In genomic region chr8:118139928-118140327, GRCm38 (mm10) we compare ENCODE assay signal across 20 mouse cellular contexts.
DNase-seq lines count a peak whose midpoint lies in the region; ATAC-seq lines count a peak whose summit lies in the region.
"Had no signal": no experiment of that assay in that cellular context is flagged by ENCODE, and none has a peak within 500 bp of the region (broad histone marks: within the 10 kb centered on the region; RNA-seq: fewer than 3 reads in every experiment).

No protein-coding gene starts in this region.

- no peak overlapping the region for H3K9ac ChIP-seq in midbrain, embryonic 11.5 days (ENCODE audit: low read length)
- no peak overlapping the region for H3K9ac ChIP-seq in midbrain, embryonic 15.5 days
- no peak overlapping the region for H3K9ac ChIP-seq in limb, embryonic 15.5 days
- H3K9ac ChIP-seq: embryonic facial prominence, embryonic 15.5 days; hindbrain, embryonic 12.5 days had no signal

- no peaks in the 10 kb centered on the region for H3K36me3 ChIP-seq in midbrain, embryonic 11.5 days (ENCODE audit: control insufficient read depth, insufficient read depth, low read length)
- no peaks in the 10 kb centered on the region for H3K36me3 ChIP-seq in midbrain, embryonic 15.5 days (replicated peaks)
- no peaks in the 10 kb centered on the region for H3K36me3 ChIP-seq in limb, embryonic 15.5 days
- H3K36me3 ChIP-seq: embryonic facial prominence, embryonic 15.5 days; forebrain, embryonic 10.5 days; hindbrain, embryonic 12.5 days had no signal

- no peak for ATAC-seq in midbrain, embryonic 11.5 days (ENCODE audit: low FRiP score)
- no peak for ATAC-seq in midbrain, embryonic 15.5 days (replicated peaks)
- no peak for ATAC-seq in limb, embryonic 15.5 days (ENCODE audit: insufficient number of reproducible peaks, low FRiP score, low TSS enrichment, low read depth)
- ATAC-seq: forebrain, embryonic 14.5 days; hindbrain, embryonic 16.5 days; inflammation-experienced regulatory T-cells, adult 6 months had no signal

- no peak overlapping the region for H3K27ac ChIP-seq in midbrain, embryonic 11.5 days (ENCODE audit: low read depth, low read length)
- no peak overlapping the region for H3K27ac ChIP-seq in midbrain, embryonic 15.5 days
- H3K27ac ChIP-seq in limb, embryonic 15.5 days = 0 out of 2 replicates have a peak overlapping the region, but pooled peaks have one; percentile 11
- H3K27ac ChIP-seq: embryonic facial prominence, embryonic 15.5 days; forebrain, embryonic 10.5 days; gastrocnemius, adult 2 months; hindbrain, embryonic 12.5 days had no signal

- no peak overlapping the region for H3K4me3 ChIP-seq in midbrain, embryonic 11.5 days (ENCODE audit: low read depth, low read length)
- no peak overlapping the region for H3K4me3 ChIP-seq in midbrain, embryonic 15.5 days
- no peak overlapping the region for H3K4me3 ChIP-seq in limb, embryonic 15.5 days
- H3K4me3 ChIP-seq: embryonic facial prominence, embryonic 15.5 days; erythroblast, embryonic 14.5 days; forebrain, embryonic 10.5 days; gastrocnemius, adult 2 months; hindbrain, embryonic 12.5 days had no signal

- no peaks in the 10 kb centered on the region for H3K4me1 ChIP-seq in midbrain, embryonic 11.5 days (ENCODE audit: control insufficient read depth, insufficient read depth, low read length)
- no peaks in the 10 kb centered on the region for H3K4me1 ChIP-seq in midbrain, embryonic 15.5 days
- peaks cover 9% of the 10 kb centered on the region; the same call in 1 of the 2 replicates for H3K4me1 ChIP-seq in limb, embryonic 15.5 days
- H3K4me1 ChIP-seq: embryonic facial prominence, embryonic 15.5 days had no signal

- no peak overlapping the region for H3K4me2 ChIP-seq in midbrain, embryonic 11.5 days
- no peak overlapping the region for H3K4me2 ChIP-seq in midbrain, embryonic 15.5 days
- H3K4me2 ChIP-seq in limb, embryonic 15.5 days = no peak overlapping the region
- H3K4me2 ChIP-seq: embryonic facial prominence, embryonic 15.5 days; hindbrain, embryonic 12.5 days had no signal

- DNase-seq in embryo, embryonic 11 days = peak; percentile 8
- no peak for DNase-seq in embryo, embryonic 9.5 days (ENCODE audit: extremely low spot score)
- peak; percentile 62 for DNase-seq in midbrain, embryonic 11.5 days (ENCODE audit: low spot score, missing footprints)
- DNase-seq in natural killer cell, adult 2 months (ENCODE audit: low spot score in 2 of 2) = no peak
- DNase-seq: adrenal gland, postnatal 25 days; cerebellum, adult 2 months; cerebellum, postnatal 10 days; gastrocnemius, adult 2 months; gastrocnemius, postnatal 25 days; heart, postnatal 10 days; heart, postnatal 4 days had no signal

- WGBS in midbrain, embryonic 11.5 days = 69% methylated on average over 6 of the region's 6 CpGs
- WGBS in midbrain, embryonic 15.5 days = 76% methylated on average over 6 of the region's 6 CpGs
- 59% methylated on average over 6 of the region's 6 CpGs for WGBS in limb, embryonic 15.5 days

- no peaks in the 10 kb centered on the region for H3K27me3 ChIP-seq in midbrain, embryonic 11.5 days (ENCODE audit: control insufficient read depth, insufficient read depth, low read length)
- H3K27me3 ChIP-seq in midbrain, embryonic 15.5 days (replicated peaks) = no peaks in the 10 kb centered on the region
- H3K27me3 ChIP-seq in limb, embryonic 15.5 days = no peaks in the 10 kb centered on the region
- H3K27me3 ChIP-seq: embryonic facial prominence, embryonic 15.5 days; hindbrain, embryonic 12.5 days had no signal

- no peaks in the 10 kb centered on the region for H3K9me3 ChIP-seq in midbrain, embryonic 11.5 days (ENCODE audit: control insufficient read depth, low read length)
- H3K9me3 ChIP-seq in midbrain, embryonic 15.5 days = no peaks in the 10 kb centered on the region
- no peaks in the 10 kb centered on the region for H3K9me3 ChIP-seq in limb, embryonic 15.5 days
- H3K9me3 ChIP-seq: embryonic facial prominence, embryonic 15.5 days; forebrain, embryonic 10.5 days; hindbrain, embryonic 12.5 days had no signal

Comparison
In these comparisons a context has a peak if more than half of its experiments do, and no peak if none do; other contexts are left out.
1. DNase-seq: peak in embryo, embryonic 11 days (single experiment) and midbrain, embryonic 11.5 days (single experiment); none in embryo, embryonic 9.5 days (single experiment) and natural killer cell, adult 2 months (0 of 2).